Mouse (Mus musculus): ENCODE results near the gene Olfr32.
"Not testable (repeated sequence)": the region's sequence is repeated elsewhere in the genome, so short reads cannot be mapped to it uniquely, and the experiment has no call there.

Olfr32 gene

DNA sequence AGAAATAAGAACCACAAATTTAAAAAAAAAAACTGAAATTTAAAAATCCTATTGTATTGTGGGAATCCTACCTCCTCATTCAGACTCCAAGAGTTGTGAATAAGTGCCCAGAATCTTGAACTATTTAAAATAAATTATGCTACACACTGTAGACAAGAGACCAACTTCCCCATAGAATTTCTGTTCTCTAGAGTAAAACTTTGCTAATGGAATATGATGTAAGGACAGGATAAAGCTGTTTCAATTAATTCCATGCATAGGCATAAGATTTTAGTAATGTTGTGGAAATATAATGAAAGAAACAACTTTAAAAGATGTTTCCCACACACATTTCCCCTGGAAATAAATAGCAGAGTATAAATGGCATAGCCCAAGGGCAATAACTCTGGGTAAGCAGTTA is at the start of gene Olfr32:
Olfr32 (minus strand) TSS at position 101 of the 400 bp plus-strand sequence.
- no peak for DNase-seq (ENCODE audit: extremely low read depth, low read depth, low spot score)

DNA sequence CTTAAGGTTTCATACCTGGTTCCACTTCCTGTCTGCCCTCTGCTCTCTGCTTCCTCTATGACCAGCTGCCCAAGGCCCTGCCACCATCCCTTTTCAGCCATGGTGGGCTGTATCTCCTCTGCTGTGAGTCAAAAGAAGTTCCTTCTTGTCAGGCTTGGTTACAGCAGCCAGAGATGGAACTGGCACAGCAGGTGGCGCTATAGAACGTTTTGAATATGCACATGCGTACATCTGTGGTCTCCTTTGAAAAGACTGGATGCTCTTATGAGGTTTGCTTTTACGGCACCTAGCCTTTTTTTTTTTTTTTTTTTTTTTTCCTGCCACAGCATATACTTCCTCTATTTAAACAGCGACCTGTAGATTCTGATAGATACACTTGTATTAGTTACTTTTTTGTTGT is 45.0 kb upstream of the Olfr32 start:
- not testable (repeated sequence) for DNase-seq (ENCODE audit: extremely low read depth, low read depth, low spot score)

DNA sequence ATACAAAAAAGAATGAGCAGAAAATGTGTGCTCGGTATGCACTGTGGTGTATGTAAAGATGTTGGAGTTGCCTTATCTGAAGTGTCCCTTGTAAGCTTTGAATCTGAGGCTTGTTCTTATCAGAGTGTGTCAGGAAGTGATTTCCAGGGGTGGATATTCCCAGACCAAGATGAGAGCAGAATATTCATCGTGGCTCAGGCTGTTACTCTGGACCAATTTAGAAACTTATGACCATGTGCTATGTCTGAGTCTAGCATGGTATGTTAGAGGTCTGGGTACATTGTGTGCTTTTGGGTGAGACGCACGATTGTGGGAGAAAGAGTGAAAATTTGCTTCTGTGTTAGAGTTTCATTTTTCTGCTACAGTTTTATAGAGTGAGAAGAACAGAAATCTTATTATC is 44.0 kb upstream of the Olfr32 start:
- DNase-seq (ENCODE audit: extremely low read depth, low read depth, low spot score): not testable (repeated sequence)

DNA sequence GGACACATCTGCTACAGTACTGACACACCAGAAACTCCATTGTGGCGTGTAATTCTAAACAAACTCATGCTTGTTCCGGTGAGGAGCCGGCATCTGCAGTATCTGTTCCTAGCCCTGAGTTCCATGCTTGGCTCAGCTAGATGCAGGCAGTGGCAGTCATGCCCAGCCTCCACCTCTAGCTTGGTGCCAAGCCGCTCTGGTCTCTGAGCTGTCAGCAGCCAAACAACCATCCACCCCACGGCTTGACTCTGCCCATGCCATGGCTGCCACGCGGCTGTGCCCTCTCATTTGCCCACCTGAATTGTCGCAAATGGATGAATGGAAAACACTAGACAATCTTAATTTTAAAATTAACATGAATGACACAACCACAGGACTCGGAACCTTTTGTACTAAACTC is 11.8 kb upstream of the Olfr32 start:
- no peak for DNase-seq (ENCODE audit: extremely low read depth, low read depth, low spot score)

DNA sequence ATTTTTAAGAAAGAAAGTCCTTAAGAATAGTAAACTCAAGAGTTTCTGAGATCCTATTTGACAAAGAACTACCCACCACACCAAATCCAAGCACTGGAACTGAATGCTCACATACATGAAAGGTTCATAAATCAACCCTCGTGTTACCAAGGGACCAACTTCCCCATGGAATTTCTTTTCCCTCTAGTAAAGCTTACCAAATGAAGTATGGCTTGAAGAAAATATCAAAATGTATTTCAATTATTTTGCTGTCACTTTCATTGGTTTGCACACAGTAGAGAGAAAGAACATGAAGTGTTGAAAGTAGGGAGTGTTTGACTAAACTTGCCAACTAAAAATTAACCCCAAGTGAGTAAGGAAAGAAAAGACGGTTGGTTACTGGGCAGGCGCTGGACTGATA is 10.9 kb upstream of the Olfr32 start, which contains the start of gene Olfr1270:
Olfr1270 (minus strand) TSS at position 101 of the 400 bp plus-strand sequence.
- no peak for DNase-seq (ENCODE audit: extremely low read depth, low read depth, low spot score)

DNA sequence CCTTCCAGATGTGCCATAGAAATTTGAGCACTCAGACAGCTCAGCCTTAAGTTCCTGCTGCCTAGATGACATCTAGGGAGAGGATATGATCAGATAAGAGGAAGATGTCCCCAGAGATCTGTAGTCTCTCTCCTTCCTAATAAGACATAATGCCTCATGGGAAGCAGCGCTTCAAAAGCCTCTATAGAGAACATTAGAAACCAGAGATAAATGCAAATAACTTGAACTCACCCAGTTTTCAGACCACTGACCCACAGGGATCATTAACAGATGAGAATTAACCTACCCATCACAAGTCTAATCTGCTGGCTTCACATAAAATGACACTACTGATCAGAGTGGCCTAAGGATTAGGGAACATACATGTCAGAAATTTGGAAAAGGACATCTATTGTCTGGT is 20.8 kb downstream of the Olfr32 start, which contains the start of gene Olfr1269:
Olfr1269 (minus strand) TSS at position 101 of the 400 bp plus-strand sequence.
- DNase-seq (ENCODE audit: extremely low read depth, low read depth, low spot score): no peak
